Mouse (Mus musculus): ENCODE data around the gene Peli3.
A peak's percentile ranks its signal among the peaks of the same experiment; 100 is the strongest.
"Not testable (repeated sequence)": the region's sequence is repeated elsewhere in the genome, so short reads cannot be mapped to it uniquely, and the experiment has no call there.

Peli3 gene

GRCm38 (mm10) chr19:4942551-4943252 is at the start of gene Peli3:
Gene Peli3 (minus strand): TSS chr19:4943127.
- peak; percentile 57 for DNase-seq

- no peak for DNase-seq
Observed at GRCm38 (mm10) chr19:4992371-4992770, 49.4 kb upstream of the Peli3 start.

- no peak for DNase-seq
Observed at GRCm38 (mm10) chr19:4990716-4991115, 47.8 kb upstream of the Peli3 start.

GRCm38 (mm10) chr19:4990256-4990625 is 47.3 kb upstream of the Peli3 start, which contains the start of gene Npas4:
Gene Npas4 (minus strand): TSS chr19:4990316.
- DNase-seq = no peak

GRCm38 (mm10) chr19:4989434-4990255 is 46.7 kb upstream of the Peli3 start:
- no peak for DNase-seq

GRCm38 (mm10) chr19:4989013-4989412 is 46.1 kb upstream of the Peli3 start:
- DNase-seq = peak; percentile 69

GRCm38 (mm10) chr19:4981767-4982166 is 38.8 kb upstream of the Peli3 start:
- peak; percentile 12 for DNase-seq

GRCm38 (mm10) chr19:4968236-4968635 is 25.3 kb upstream of the Peli3 start:
- no peak for DNase-seq

- peak; percentile 92 for DNase-seq
Observed at GRCm38 (mm10) chr19:4961928-4962601, 19.1 kb upstream of the Peli3 start, which contains the start of gene Mrpl11. Gene Mrpl11 (plus strand): TSS chr19:4962147.

- not testable (repeated sequence) for DNase-seq
Observed at GRCm38 (mm10) chr19:4948641-4949040, 5.7 kb upstream of the Peli3 start.

GRCm38 (mm10) chr19:4945540-4945939 is 2.6 kb upstream of the Peli3 start:
- DNase-seq = no peak

GRCm38 (mm10) chr19:4943253-4943588 is 294 bp upstream of the Peli3 start:
- no peak for DNase-seq

- DNase-seq = no peak
Observed at GRCm38 (mm10) chr19:4937444-4938310, 5.2 kb downstream of the Peli3 start.

GRCm38 (mm10) chr19:4936896-4937295 is 6.0 kb downstream of the Peli3 start:
- DNase-seq = no peak

- DNase-seq = no peak
Observed at GRCm38 (mm10) chr19:4928781-4929180, 14.1 kb downstream of the Peli3 start.

GRCm38 (mm10) chr19:4927904-4928531 is 14.9 kb downstream of the Peli3 start, which contains the start of gene Dpp3:
Gene Dpp3 (minus strand): TSS chr19:4928287.
- peak; percentile 98 for DNase-seq

GRCm38 (mm10) chr19:4925121-4925860 is 17.6 kb downstream of the Peli3 start:
- DNase-seq = no peak

GRCm38 (mm10) chr19:4919652-4920051 is 23.3 kb downstream of the Peli3 start:
- DNase-seq = no peak

GRCm38 (mm10) chr19:4916827-4917226 is 26.1 kb downstream of the Peli3 start:
- DNase-seq = no peak

- DNase-seq = no peak
Observed at GRCm38 (mm10) chr19:4915924-4916603, 26.9 kb downstream of the Peli3 start.

- DNase-seq = no peak
Observed at GRCm38 (mm10) chr19:4909376-4909775, 33.6 kb downstream of the Peli3 start.

Data from kidney, adult 11 months (tissue).